Mouse (Mus musculus): ENCODE results near the gene Gdpd1. TPM values are rescaled to one million over a fixed set of nuclear protein-coding genes. Genes with fewer than 3 reads are reported as not detected.
A peak's percentile ranks its signal among the peaks of the same experiment; 100 is the strongest.
"Not testable (repeated sequence)": the region's sequence is repeated elsewhere in the genome, so short reads cannot be mapped to it uniquely, and the experiment has no call there.

The Gdpd1 gene
- total RNA-seq, 2 experiments from 2014 or later = 1.2 TPM; not detected in 1

- no peak for ATAC-seq (replicated peaks; ENCODE audit: low FRiP score, poor library complexity, severe bottlenecking)
These were observed 37.7 kb downstream of the Gdpd1 start for GRCm38 (mm10) chr11:87036180-87036579.

- ATAC-seq (replicated peaks; ENCODE audit: low FRiP score, poor library complexity, severe bottlenecking) = no peak
These were observed 45.6 kb downstream of the Gdpd1 start for GRCm38 (mm10) chr11:87028212-87028611.

GRCm38 (mm10) chr11:87026096-87026875, 47.6 kb downstream of the Gdpd1 start:
- no peak for ATAC-seq (replicated peaks; ENCODE audit: low FRiP score, poor library complexity, severe bottlenecking)

GRCm38 (mm10) chr11:87025351-87025750, 48.5 kb downstream of the Gdpd1 start:
- ATAC-seq (replicated peaks; ENCODE audit: low FRiP score, poor library complexity, severe bottlenecking) = no peak

GRCm38 (mm10) chr11:87023240-87023639, 50.6 kb downstream of the Gdpd1 start:
- not testable (repeated sequence) for ATAC-seq (replicated peaks; ENCODE audit: low FRiP score, poor library complexity, severe bottlenecking)

- ATAC-seq (replicated peaks; ENCODE audit: low FRiP score, poor library complexity, severe bottlenecking) = no peak
These were observed 51.1 kb downstream of the Gdpd1 start for GRCm38 (mm10) chr11:87022765-87023164.

GRCm38 (mm10) chr11:87021551-87021950, 52.3 kb downstream of the Gdpd1 start:
- ATAC-seq (replicated peaks; ENCODE audit: low FRiP score, poor library complexity, severe bottlenecking) = no peak

GRCm38 (mm10) chr11:87020449-87020848, 53.4 kb downstream of the Gdpd1 start:
- ATAC-seq (replicated peaks; ENCODE audit: low FRiP score, poor library complexity, severe bottlenecking) = no peak

GRCm38 (mm10) chr11:87019431-87019830, 54.4 kb downstream of the Gdpd1 start:
- no peak for ATAC-seq (replicated peaks; ENCODE audit: low FRiP score, poor library complexity, severe bottlenecking)

- ATAC-seq (replicated peaks; ENCODE audit: low FRiP score, poor library complexity, severe bottlenecking) = no peak
These were observed 55.8 kb downstream of the Gdpd1 start for GRCm38 (mm10) chr11:87018081-87018480.

- ATAC-seq (replicated peaks; ENCODE audit: low FRiP score, poor library complexity, severe bottlenecking) = no peak
These were observed 58.2 kb downstream of the Gdpd1 start for GRCm38 (mm10) chr11:87015691-87016090.

- ATAC-seq (replicated peaks; ENCODE audit: low FRiP score, poor library complexity, severe bottlenecking) = no peak
These were observed 63.4 kb downstream of the Gdpd1 start for GRCm38 (mm10) chr11:87010476-87010875.

GRCm38 (mm10) chr11:87007371-87007770, 66.5 kb downstream of the Gdpd1 start:
- ATAC-seq (replicated peaks; ENCODE audit: low FRiP score, poor library complexity, severe bottlenecking) = no peak

- no peak for ATAC-seq (replicated peaks; ENCODE audit: low FRiP score, poor library complexity, severe bottlenecking)
These were observed 68.7 kb downstream of the Gdpd1 start for GRCm38 (mm10) chr11:87004960-87005755.

GRCm38 (mm10) chr11:87002078-87002829, 71.6 kb downstream of the Gdpd1 start:
- ATAC-seq (replicated peaks; ENCODE audit: low FRiP score, poor library complexity, severe bottlenecking) = no peak

- ATAC-seq (replicated peaks; ENCODE audit: low FRiP score, poor library complexity, severe bottlenecking) = no peak
These were observed 72.6 kb downstream of the Gdpd1 start for GRCm38 (mm10) chr11:87001217-87001616.

GRCm38 (mm10) chr11:86996266-86996665, 77.6 kb downstream of the Gdpd1 start:
- no peak for ATAC-seq (replicated peaks; ENCODE audit: low FRiP score, poor library complexity, severe bottlenecking)

- ATAC-seq (replicated peaks; ENCODE audit: low FRiP score, poor library complexity, severe bottlenecking) = peak; percentile 72; the same call in 1 of the 2 replicates
These were observed 78.1 kb downstream of the Gdpd1 start for GRCm38 (mm10) chr11:86995625-86996221.

GRCm38 (mm10) chr11:86994791-86995624, 78.9 kb downstream of the Gdpd1 start:
- no peak for ATAC-seq (replicated peaks; ENCODE audit: low FRiP score, poor library complexity, severe bottlenecking)

Measured in erythroblast, adult 5-6 weeks (primary cell).